Mouse (Mus musculus): ENCODE data around the gene Atp5j2. TPM values are rescaled to one million over a fixed set of nuclear protein-coding genes. Genes with fewer than 3 reads are reported as not detected.
A peak's percentile ranks its signal among the peaks of the same experiment; 100 is the strongest.

The Atp5j2 gene
- total RNA-seq, 2 experiments from 2014 or later, result 264 to 268 TPM

DNA sequence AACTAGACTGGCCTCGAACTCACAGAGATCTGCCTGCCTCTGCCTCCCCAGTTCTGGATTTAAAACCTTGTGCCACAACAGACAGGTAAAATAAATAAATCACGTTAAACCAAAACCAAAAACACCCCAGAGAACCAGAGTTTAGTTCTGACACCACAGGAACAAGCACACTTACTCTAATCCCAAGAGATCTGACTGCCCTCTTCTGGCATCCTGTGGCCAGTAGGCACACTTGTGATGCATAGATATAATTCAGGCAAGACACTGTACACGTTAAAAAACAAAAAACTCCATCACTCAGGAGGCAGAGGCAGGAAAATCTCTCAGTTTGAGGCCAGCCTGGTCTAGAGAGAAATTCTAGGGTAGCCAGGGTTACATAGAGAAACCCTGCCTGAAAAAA, 10.6 kb upstream of the Atp5j2 start:
- DNase-seq (ENCODE audit: extremely low spot score in 1 of 2, low spot score in 1 of 2), result no peak

DNA sequence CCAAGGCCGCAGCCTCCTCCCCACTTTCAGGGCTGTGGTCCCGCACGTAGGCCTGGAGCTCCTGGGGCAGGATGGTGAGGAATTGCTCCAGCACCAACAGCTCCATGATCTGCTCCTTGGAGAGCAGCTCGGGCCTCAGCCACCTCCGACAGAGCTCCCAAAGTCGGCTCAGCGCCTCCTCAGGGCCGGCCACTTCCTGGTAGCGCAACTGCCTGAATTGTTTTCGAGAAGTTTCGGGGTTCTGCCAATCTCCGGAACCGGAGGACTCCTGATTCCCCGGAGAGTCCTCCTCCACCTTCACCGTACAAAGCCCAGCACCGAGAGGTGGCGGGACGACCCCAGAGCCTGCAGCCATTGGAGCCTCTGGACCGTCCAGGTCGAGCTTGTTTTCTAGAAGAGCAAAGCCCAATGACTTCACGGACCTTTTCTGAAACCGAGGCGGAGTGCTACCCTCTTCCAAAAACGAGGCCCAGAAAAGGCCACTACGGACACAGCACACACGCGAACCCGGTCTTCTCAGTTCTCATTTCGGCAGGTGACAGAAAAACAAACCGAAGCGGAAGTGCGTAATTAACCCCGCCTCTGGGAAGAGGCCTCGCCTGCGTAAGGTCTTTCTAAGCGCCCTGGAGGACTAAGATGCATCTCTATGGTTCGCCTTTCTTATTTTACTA, 9.6 kb upstream of the Atp5j2 start, which contains the start of gene Zkscan14:
Gene Zkscan14, minus strand, starts transcription at position 548 of the 671 bp plus-strand sequence.
- DNase-seq (ENCODE audit: extremely low spot score in 1 of 2, low spot score in 1 of 2), result peak; percentile 41 to 57

DNA sequence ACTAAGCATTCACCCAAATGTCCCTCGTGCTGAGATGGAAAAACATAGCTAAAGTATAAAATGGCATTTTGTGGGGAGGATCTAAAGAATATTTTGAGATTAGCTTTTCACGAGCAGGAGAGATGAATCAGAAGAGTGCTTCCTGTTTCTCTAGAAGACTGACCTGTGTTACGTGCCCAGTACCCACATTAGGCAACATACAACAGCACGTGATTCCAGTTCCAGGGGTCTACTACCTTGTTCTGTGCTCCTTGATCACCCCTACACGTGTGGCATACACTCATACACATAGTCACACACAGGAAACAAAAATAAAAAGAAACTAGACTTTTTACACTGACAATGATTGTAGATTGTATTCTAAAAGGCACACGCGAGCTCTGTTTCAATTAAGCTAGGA, 8.5 kb upstream of the Atp5j2 start:
- DNase-seq (ENCODE audit: extremely low spot score in 1 of 2, low spot score in 1 of 2), result no peak

DNA sequence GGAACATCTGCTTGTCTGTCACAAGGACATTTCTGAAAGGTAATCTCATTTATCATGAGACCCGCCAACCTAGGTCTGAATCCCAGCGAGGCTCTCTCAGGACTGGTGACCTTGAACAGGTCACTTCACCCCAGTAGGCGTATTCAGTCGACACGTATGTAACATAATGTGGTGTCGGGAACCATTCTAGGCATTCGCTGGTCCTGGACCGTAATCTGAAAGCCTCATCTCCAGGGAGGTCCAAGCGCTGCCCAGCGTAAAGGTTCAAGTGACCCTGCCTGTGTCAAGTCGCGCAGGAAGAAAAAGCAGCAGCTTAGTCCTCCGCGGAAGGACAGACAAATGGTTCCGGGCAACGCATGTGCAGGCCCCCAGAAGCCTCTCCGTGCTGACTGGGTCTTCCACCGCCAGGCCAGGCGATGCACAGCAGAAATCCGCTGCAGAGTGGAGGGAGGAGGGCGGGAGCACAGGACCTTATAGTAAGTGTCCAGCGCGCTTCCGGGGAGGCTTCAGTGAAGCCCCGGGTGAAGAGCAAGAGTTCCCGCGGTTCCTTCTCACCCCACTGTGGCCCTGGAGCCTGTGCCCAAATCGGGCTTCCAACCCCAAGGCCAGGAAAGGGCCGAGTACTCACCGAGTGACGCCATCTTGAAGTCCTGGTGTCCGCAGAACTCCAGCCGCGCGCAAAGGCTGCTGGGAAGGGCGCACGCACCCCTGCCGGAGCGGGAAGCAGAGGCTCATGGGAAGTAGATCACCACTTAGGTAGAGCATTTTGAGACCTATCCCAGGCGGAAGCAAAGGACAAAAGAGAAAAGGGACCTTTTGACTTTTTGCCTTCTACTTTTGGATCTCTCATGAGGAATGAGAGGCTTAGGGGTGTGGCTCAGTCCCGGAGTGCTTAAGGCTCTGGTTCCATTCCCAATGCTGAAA, 725 bp downstream of the Atp5j2 start:
- peak; percentile 79 to 85 for DNase-seq (ENCODE audit: extremely low spot score in 1 of 2, low spot score in 1 of 2)

DNA sequence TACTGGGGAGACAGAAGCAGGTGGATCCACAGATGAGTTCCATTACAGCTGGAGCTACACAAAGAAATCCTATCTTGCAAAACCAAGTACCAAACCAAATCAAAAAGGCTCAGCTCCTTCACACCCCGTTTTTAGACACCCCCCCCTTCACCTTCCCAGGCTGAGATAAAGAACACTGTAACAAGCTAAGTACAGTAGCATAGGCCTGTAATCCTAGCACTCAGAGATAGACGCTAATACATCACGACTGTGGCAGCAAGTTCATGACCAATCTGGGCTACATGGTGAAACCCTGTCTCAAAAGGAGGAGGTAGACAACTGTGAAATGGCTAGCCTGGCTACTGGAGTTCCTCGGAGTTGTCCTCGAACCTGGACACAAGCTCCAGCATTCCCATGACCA, 1.5 kb downstream of the Atp5j2 start:
- no peak for DNase-seq (ENCODE audit: extremely low spot score in 1 of 2, low spot score in 1 of 2)

DNA sequence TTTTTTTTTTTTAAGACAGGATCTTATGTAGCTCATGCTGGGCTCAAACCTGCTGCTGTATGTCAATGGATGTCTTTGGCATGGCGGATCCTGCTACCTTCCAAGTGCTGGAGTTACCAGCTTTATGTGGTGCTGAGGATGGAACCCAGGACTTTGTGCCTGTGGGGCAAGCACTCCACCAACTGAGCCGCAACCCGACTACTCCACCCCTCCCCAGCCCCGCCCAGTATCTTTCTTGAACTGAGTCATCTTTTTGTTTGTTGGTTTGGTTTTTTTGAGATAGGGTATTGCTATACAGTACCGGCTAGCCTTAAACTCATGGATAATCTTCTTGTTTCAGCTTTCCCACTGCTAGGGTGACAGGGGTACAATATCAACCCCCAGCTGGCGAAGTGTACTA, 2.4 kb downstream of the Atp5j2 start:
- no peak for DNase-seq (ENCODE audit: extremely low spot score in 1 of 2, low spot score in 1 of 2)

DNA sequence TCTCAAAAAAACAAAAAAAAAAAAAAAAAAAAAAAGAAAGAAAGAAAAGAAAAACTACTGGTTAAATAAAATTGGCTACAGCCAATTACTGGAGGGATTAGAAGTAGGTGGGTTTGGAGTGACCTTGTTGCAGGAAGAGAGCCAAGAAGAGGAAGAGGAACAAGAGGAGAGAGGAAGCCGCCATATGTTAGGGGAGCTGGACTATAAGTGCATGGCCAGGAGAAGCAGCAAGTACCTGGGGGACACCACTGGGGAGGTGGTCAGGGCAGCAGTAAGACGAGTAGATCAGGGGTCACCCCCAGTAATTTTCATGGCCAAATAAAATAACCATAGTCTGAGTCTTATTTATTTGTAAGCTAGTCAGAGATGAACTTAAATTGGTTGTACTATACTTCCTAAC, 6.6 kb downstream of the Atp5j2 start:
- no peak for DNase-seq (ENCODE audit: extremely low spot score in 1 of 2, low spot score in 1 of 2)

DNA sequence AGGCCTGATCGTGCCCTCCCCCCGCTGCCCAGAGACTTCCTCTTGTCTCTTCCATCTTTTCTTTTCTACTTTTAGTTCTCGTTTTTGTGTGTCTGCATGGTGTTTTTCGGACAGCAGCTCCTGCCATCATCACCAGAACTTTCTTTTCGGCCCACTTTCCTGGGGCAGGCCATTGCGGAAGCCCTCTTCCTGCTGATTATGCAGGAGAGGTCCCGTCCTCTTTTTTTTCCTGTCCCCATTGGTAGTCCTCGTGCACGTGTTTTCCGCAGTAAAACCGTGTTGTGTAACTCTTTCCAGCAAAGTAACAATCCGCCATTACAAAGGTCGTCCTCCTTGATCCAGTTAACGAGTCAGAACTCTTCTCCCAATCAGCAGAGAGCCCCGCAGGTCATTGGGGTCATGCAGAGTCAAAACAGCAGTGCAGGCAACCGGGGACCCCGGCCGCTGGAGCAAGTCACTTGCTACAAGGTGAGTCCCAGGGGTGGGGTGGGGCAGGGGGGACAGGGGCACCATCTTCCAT, 13.3 kb downstream of the Atp5j2 start:
- DNase-seq (ENCODE audit: extremely low spot score in 1 of 2, low spot score in 1 of 2), result no peak

DNA sequence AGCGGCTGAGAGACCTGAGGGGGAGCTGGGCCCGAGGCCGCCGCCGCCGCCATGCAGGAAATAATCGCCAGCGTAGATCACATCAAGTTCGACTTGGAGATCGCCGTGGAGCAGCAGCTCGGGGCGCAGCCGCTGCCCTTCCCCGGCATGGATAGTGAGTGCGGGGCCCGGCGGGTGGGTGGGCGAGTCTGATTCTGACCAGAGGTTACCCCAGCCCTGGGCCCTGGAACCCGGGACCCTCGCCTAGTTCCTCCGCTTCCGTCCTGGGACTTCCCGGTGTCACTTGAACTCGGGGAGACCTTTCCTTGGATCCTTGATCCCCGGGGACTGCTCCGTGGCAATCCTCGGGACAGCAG, 24.6 kb downstream of the Atp5j2 start:
- no peak for DNase-seq (ENCODE audit: extremely low spot score in 1 of 2, low spot score in 1 of 2)

DNA sequence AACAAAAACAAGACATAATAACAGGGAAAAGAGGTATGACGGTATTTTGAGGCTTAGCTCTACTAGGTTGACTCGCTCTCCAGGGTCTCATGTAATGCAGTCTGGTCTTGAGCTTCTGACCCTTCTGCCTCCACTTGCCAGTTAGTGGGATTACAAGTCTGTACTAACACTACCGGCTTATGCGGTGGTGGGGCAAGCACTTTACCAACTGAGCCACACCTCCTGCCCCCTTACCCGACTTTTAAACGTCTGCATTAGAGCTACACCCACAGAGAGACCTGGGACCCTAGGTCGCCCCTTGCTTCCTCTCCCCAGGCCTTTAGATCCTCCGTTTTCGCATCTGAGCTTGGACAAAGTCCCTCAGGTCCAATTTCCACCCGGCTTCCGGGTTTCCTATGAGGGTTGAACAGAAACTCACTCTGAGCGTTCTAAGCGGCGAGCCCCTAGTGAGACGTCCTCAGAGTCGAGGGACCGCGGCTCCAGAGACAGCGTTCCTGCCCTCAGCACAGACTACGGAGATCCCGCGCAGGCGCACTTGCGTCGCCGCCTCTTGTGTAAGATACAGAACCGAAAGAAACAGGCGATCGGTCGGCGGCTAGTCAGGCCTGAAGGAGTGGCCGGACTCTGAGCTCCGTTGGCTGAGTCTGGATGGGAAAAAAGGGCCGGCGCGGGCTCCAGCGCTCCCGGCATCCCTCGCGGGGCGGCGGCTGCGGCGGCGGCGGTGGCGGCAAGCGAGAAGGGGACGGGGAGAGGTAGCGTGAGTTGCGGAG, 25.1 kb downstream of the Atp5j2 start, which contains the start of the genes Ptcd1 and Cpsf4:
Gene Ptcd1, minus strand, starts transcription at position 573 of the 770 bp plus-strand sequence.
Gene Cpsf4, plus strand, starts transcription at position 678 of the 770 bp plus-strand sequence.
- peak; percentile 94 to 99 for DNase-seq (ENCODE audit: extremely low spot score in 1 of 2, low spot score in 1 of 2)

DNA sequence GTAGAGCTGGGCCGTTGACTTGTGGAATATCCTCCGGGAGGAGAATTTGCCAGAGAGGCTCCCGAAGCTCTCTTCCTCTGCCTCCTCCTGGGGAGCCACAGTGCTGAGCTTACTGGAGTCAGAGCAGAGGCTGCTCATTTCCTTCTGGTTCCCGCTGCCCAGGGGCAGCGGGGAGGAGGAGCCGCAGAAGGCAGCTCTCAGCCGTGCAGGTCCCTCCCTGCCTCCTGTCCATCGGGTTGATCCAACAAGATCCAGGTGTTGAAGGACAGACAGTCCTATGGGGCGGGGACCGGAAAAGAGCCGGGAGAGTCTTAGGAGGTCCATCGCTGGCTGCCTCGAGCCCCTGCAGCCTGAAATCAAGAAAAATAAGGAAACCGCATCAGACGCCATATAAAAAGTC, 26.7 kb downstream of the Atp5j2 start:
- no peak for DNase-seq (ENCODE audit: extremely low spot score in 1 of 2, low spot score in 1 of 2)

DNA sequence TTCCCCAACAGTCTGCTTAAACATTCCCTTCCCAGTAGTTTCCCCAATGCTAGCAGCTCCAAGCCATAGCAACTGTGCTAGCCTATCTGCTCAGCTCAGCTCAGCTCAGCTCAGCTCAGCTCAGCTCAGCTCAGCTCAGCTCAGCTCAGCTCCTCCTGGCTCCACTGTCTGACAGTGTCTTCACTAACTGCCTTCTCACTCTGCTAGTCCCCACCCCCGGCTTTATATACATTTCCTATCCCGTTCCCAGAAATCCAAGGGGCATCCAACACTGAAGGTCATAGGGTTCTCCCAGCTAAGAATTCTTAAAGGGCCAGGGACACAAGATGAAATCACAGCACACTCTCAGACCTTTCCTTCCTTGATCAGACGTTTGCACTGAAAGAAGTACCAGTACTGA, 27.2 kb downstream of the Atp5j2 start:
- DNase-seq (ENCODE audit: extremely low spot score in 1 of 2, low spot score in 1 of 2), result no peak

DNA sequence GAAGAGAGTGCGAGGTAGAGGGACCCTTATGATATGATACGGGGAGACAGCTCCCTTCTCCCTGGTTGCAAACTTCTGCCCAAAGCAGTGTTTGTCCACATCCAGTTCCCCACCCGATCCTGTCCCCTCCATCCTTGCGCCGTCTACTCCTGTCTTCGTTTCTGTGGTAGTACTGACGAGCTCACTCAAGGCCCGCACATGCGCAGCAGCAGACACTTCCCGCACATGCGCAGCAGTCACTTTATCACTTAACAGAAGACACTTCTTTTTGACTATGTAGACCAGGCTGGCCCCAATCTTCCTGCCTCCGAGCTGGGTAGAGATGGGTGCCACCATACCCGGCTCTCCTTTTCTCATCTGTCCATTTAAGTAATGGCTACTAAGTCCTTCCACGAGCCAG, 30.5 kb downstream of the Atp5j2 start:
- no peak for DNase-seq (ENCODE audit: extremely low spot score in 1 of 2, low spot score in 1 of 2)

DNA sequence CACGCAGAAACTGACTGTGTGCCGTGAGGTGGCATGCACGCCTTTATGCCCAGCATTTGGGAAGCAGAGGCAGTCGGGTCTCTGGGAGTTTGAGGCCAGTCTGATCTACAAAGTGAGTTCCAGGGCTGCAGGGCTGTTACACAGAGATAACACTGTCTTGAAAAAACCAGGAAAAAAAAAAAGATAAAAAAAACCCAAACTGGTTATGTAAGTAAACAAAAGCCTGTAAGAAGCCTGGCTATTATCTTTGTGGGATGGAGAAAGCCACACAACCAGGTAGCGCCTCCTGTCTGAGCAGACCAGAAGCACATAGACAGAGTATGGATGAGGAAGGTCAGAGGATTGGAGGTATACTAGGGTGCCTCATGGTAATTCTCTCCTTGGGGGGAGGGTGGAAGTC, 39.2 kb downstream of the Atp5j2 start:
- no peak for DNase-seq (ENCODE audit: extremely low spot score in 1 of 2, low spot score in 1 of 2)

DNA sequence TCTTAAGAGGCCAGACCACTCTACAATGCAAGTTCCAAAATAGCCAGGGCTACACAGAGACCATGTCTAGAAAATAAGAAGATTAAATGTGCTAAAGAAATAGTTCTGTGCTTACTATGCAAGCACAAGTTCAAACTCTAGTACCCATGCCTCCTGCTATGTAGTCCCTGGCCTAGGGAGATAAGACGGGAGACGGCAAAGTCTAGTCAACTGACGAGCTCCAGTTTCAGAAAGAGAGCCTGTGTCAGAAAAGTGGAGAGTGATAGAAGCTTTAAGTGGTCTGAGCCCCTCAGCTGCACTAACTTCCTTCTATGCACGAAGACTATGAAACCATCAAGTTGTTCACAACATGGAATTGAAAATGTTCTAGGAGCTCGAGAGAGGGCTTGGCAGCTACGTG, 42.6 kb downstream of the Atp5j2 start:
- DNase-seq (ENCODE audit: extremely low spot score in 1 of 2, low spot score in 1 of 2), result no peak

DNA sequence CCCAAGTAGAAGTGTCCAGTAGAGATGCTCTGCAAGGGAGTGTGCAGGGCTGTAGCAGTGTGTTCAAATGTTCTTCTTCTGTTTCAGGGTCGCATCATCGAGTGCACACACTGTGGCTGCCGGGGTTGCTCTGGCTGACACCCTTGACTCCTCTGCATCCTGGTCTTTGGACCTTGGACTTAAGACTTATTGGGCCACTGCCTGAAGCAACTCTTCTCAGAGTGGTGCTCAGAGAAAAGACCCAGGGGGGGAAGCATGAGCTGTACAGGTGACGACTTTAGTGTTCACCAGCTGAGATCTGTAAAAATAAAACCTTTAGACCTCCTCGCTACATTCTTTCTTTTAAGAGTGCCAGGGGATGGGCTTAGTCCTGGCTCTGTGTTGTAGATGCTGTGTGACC, 44.1 kb downstream of the Atp5j2 start:
- DNase-seq (ENCODE audit: extremely low spot score in 1 of 2, low spot score in 1 of 2), result no peak

DNA sequence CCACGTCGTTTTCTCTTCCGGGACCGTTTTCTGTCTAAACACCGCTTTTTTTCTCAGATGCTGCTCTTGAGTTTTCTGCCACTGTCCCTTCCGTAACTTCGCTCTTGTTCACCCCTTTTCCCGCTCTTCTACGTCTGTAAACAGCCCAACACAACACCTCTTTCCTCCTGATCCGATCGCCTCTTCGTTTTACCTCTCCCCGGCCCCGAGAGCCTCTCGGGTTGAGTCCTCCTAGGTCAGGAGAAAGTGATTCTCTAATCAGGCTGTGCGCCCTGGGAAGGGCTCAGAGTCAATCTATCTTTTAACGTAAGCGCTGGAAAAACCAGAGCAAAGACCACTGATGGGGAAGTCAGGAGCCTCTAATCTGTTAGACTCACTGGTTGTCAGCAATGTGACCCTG, 51.3 kb downstream of the Atp5j2 start:
- DNase-seq (ENCODE audit: extremely low spot score in 1 of 2, low spot score in 1 of 2), result no peak

DNA sequence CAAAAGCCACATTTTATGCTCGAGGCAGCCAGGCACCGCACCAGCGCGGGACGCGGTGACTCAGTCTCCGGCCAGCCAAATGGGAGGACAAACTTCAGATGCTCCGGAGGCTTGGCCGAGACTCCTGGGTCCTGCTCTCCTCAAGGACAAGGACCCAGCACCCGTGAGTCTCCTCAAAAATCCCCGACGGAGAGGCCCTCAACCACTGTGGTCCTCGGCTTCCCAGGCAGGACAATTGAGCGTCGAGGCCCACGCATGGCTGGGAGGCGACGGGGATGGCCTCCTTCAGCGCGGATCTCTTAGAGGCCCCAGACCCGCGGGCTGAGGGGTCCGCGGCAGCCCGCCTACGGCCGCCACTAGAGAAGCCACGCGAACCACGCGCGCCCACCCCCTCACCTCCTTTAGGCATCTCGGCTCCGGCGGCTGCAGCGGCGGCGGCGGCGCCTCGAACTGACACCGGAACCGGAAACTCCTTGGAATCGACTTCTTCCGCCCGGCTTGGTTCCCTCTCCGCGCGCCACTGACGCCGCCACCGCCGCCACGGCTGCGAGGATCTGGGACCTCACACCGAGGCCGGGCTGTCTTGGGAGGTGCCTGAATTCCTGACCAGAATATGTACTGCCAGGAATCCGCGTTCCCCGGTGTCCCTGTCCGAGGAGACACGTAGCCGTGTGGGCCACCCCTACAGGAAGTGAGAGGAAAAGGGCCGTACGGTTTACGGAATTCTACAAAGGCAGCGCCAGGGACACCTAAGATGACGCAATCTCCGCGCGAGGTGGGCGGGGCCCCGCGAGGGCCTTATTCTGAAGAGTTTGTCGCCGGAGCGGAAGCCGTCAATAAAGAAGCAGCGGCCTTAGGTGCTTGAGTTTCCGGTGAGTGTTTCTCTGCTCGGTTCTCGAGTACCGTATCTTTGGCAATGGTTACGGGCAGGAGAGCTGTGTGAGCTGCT, 52.0 kb downstream of the Atp5j2 start, which contains the start of the genes Pdap1 and Bud31:
Gene Pdap1, minus strand, starts transcription at position 668 of the 949 bp plus-strand sequence.
Gene Bud31, plus strand, starts transcription at position 792 of the 949 bp plus-strand sequence.
- peak; percentile 95 to 99 for DNase-seq (ENCODE audit: extremely low spot score in 1 of 2, low spot score in 1 of 2)

DNA sequence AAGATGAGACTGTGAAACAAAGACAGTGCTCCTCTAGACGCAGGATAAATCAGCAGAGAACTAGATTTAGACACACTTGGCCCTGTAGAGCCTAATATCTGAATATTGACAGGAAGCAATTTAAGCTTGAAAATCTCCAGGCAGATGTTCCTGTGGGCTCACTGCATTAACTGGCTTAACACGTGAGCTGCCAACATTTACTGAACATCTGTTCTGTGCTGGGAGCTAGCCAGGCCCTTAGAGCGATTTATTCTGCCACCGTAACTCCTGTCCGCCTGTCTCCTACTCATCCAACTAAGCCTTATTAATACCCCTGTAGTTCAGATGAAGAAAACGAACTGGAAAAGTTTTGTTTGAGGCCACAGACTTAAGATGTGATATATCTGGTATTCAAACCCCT, 53.0 kb downstream of the Atp5j2 start:
- no peak for DNase-seq (ENCODE audit: extremely low spot score in 1 of 2, low spot score in 1 of 2)
